Mouse (Mus musculus): ENCODE results near the gene Cnot8. TPM values are rescaled to one million over a fixed set of nuclear protein-coding genes. Genes with fewer than 3 reads are reported as not detected.
"Not testable (repeated sequence)": the region's sequence is repeated elsewhere in the genome, so short reads cannot be mapped to it uniquely, and the experiment has no call there.

Gene Cnot8
- polyA plus RNA-seq, 1 experiment from 2014 or later = 105 TPM

DNA sequence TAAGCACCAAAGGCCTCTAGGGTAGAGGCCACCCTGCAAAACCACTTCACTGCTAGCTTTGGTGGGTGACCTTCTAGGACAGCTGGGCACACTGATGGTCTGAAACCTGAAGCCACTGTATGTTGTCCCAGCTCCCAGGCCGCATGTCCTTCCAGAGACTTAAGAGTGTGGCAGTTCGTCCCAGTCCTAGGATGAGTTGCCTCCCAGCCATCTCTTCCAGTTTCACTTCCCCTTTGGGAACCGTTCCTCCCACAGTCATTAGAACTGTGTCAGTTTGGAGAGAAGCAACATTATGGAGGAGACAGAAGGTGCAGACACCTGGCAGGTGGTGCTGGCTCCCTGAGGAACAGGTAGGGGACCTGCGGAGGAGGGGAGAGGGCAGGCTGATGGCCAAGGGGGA is 11.4 kb upstream of the Cnot8 start:
- Histone ChIP-seq H3K27ac (ENCODE audit: low read length) (no peak overlapping the region), H3K4me3 (ENCODE audit: low read depth, low read length) (no peak overlapping the region), H3K4me2 (ENCODE audit: low read length) (no peak overlapping the region), H3K9me3 (replicated peaks; ENCODE audit: control insufficient read depth, low read length, poor library complexity, severe bottlenecking) (no peaks in the 10 kb centered on the region), H3K4me1 (ENCODE audit: control insufficient read depth, insufficient read depth, low read length) (no peaks in the 10 kb centered on the region), H3K9ac (ENCODE audit: low read depth, low read length) (no peak overlapping the region), H3K27me3 (ENCODE audit: control insufficient read depth, insufficient read depth, low read depth, low read length) (no peaks in the 10 kb centered on the region), H3K36me3 (ENCODE audit: control insufficient read depth, insufficient read depth, low read length) (no peaks in the 10 kb centered on the region)
- ATAC-seq = no peak
- 67% methylated on average over 4 of the region's 4 CpGs for WGBS

DNA sequence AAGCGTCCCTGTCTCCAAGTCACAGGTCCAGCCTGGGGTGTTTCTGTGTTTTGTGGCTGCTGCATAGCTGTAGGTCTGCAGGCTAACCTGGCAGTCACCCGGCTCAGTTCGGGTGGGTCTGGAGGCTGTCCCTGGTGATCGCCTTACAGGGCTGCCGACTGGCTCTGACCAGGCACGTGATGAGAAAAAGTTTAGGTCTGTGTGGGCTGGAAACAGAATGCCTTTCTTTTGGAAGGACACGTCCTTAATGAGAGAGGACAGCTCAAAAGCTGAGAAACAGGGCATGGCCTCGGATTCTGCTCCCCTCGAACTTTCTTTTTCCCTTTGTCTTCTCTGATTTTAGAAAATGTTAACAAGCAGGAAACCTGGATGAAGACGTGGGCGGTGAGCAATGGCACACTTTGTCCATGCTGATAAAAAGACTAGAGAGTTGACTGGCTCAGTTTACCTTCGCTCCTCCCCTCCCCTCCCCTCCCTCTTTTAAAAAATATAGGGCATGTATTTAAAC is 10.9 kb upstream of the Cnot8 start, which contains the start of gene Gm12248:
Gene Gm12248, minus strand, starts transcription at position 114 of the 508 bp plus-strand sequence.
- no peak within 1 kb of the TSS for H3K9ac ChIP-seq (ENCODE audit: low read depth, low read length)
- no peaks in the 10 kb centered on the region for H3K27me3 ChIP-seq (ENCODE audit: control insufficient read depth, insufficient read depth, low read depth, low read length)
- H3K4me3 ChIP-seq (ENCODE audit: low read depth, low read length) = no peak within 1 kb of the TSS
- no peak for ATAC-seq
- WGBS = 22% methylated on average over 12 of the region's 12 CpGs
- H3K27ac ChIP-seq (ENCODE audit: low read length) = no peak within 1 kb of the TSS
- no peaks in the 10 kb centered on the region for H3K36me3 ChIP-seq (ENCODE audit: control insufficient read depth, insufficient read depth, low read length)
- H3K9me3 ChIP-seq (replicated peaks; ENCODE audit: control insufficient read depth, low read length, poor library complexity, severe bottlenecking) = no peaks in the 10 kb centered on the region
- no peak within 1 kb of the TSS for H3K4me2 ChIP-seq (ENCODE audit: low read length)
- H3K4me1 ChIP-seq (ENCODE audit: control insufficient read depth, insufficient read depth, low read length) = peaks cover 3% of the 10 kb centered on the region; the same call in 1 of the 2 replicates

DNA sequence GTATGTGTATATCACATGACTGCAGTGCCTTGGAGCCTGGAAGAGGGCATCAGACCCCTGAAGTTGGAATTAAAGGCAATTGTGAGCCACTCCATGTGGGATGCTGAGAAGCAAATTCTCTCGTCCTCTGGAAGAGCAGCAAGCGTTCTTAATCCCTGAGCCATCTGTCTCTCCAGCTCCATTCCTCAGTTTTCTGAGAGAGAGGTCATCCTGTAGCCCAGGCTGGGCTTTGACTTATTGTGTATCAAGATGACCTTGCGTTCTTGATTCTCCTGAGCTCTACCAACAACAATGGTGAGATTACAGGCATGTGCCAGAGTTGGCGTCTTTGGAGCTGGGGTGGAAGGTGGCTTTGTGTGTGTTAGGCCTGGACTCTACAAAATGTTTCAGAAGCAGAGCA is 9.2 kb upstream of the Cnot8 start:
- H3K36me3 ChIP-seq (ENCODE audit: control insufficient read depth, insufficient read depth, low read length) = no peaks in the 10 kb centered on the region
- H3K4me3 ChIP-seq (ENCODE audit: low read depth, low read length) = no peak overlapping the region
- peaks cover 3% of the 10 kb centered on the region; the same call in 1 of the 2 replicates for H3K4me1 ChIP-seq (ENCODE audit: control insufficient read depth, insufficient read depth, low read length)
- no peaks in the 10 kb centered on the region for H3K9me3 ChIP-seq (replicated peaks; ENCODE audit: control insufficient read depth, low read length, poor library complexity, severe bottlenecking)
- no peak for ATAC-seq
- H3K9ac ChIP-seq (ENCODE audit: low read depth, low read length) = no peak overlapping the region
- WGBS = 36% methylated on average over 4 of the region's 4 CpGs
- H3K27me3 ChIP-seq (ENCODE audit: control insufficient read depth, insufficient read depth, low read depth, low read length) = peaks cover 3% of the 10 kb centered on the region; the same call in 1 of the 2 replicates
- H3K27ac ChIP-seq (ENCODE audit: low read length) = no peak overlapping the region
- no peak overlapping the region for H3K4me2 ChIP-seq (ENCODE audit: low read length)

DNA sequence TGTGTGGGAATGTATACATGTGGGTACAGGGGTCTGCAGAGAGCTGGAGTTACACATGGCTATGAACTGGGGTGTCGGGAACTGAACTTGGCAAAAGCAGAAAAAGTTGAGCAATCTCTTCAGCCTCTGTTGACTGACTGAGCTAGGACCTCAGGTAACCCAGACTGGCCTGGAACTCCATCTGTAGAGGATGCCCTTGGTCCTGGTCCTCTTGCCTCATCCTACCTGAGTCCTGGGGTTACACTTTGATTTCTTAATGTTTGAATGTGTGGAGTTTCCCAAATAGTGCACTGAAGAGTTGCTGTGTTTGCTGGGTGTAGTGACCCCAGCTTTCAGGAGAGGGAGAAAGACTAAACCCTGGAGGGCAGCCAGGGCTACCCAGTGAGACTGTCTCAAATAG is 8.4 kb upstream of the Cnot8 start:
- no peak overlapping the region for H3K9ac ChIP-seq (ENCODE audit: low read depth, low read length)
- H3K4me1 ChIP-seq (ENCODE audit: control insufficient read depth, insufficient read depth, low read length) = peaks cover 3% of the 10 kb centered on the region; the same call in 1 of the 2 replicates
- WGBS = 93% methylated on average over 1 of the region's 1 CpGs
- peaks cover 3% of the 10 kb centered on the region; the same call in 1 of the 2 replicates for H3K27me3 ChIP-seq (ENCODE audit: control insufficient read depth, insufficient read depth, low read depth, low read length)
- H3K36me3 ChIP-seq (ENCODE audit: control insufficient read depth, insufficient read depth, low read length) = no peaks in the 10 kb centered on the region
- no peak overlapping the region for H3K4me2 ChIP-seq (ENCODE audit: low read length)
- no peaks in the 10 kb centered on the region for H3K9me3 ChIP-seq (replicated peaks; ENCODE audit: control insufficient read depth, low read length, poor library complexity, severe bottlenecking)
- no peak for ATAC-seq
- no peak overlapping the region for H3K4me3 ChIP-seq (ENCODE audit: low read depth, low read length)
- no peak overlapping the region for H3K27ac ChIP-seq (ENCODE audit: low read length)

DNA sequence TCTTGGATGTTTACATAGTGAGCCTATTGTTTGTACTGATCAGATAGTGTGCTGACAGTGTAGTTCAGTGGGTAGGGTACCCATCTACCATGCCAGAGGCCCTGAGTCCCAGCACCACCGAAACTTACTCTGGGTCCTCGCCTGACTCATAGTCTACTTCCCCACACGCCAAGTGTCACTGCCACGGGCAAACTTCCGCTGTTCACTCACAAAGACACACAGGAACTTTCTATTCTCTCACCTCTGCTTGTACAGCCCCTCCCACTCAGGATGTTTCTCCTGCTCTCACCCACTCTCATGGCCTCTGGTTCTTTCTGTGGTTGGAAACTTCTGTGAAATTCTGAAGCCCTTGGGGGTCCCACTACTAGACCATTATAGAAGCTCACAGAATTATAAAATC is 7.8 kb upstream of the Cnot8 start:
- no peak overlapping the region for H3K27ac ChIP-seq (ENCODE audit: low read length)
- H3K4me2 ChIP-seq (ENCODE audit: low read length) = no peak overlapping the region
- no peaks in the 10 kb centered on the region for H3K9me3 ChIP-seq (replicated peaks; ENCODE audit: control insufficient read depth, low read length, poor library complexity, severe bottlenecking)
- H3K4me1 ChIP-seq (ENCODE audit: control insufficient read depth, insufficient read depth, low read length) = peaks cover 3% of the 10 kb centered on the region; the same call in 1 of the 2 replicates
- H3K36me3 ChIP-seq (ENCODE audit: control insufficient read depth, insufficient read depth, low read length) = no peaks in the 10 kb centered on the region
- WGBS = 85% methylated on average over 5 of the region's 5 CpGs
- ATAC-seq = no peak
- no peak overlapping the region for H3K9ac ChIP-seq (ENCODE audit: low read depth, low read length)
- peaks cover 3% of the 10 kb centered on the region; the same call in 1 of the 2 replicates for H3K27me3 ChIP-seq (ENCODE audit: control insufficient read depth, insufficient read depth, low read depth, low read length)
- H3K4me3 ChIP-seq (ENCODE audit: low read depth, low read length) = no peak overlapping the region

DNA sequence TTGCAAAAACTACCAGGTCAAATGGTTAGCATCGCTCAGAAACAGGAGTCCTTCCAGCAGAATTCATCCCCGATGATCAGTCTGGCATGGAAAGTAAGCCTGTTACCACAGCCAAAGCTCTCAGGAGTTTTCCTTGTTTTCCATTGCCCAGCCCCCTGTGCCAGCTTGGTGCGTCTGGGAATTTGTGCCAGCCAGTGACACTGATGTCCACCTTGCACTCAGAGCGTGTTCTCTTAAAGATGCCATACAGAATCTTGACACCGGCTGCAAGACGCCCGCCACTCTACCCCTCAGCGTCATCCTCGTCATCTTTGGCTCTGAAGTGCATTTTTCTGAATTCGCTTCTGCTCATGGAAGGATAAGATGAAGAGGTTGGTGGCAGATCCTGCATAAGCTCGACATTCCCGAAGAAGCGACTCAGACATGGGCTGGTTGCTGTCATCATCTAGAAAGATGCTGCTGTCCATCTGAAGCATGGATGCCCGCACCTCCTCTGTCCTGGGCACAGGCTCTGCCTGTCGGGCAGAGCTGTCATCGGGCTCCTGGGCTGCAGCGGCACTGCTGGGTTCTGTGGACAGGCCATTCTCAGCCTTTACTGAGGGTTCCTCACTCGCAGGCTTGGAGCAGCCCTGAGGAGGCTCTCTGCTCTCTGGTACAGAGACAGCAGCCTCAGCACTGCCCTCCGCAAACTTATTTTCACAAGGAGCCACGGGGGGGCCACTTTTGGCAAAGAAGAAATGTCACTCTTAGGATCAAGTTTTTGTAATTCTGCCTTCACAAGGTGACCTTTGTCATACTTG is 6.9 kb upstream of the Cnot8 start:
- H3K4me2 ChIP-seq (ENCODE audit: low read length) = peak overlapping the region; percentile 57; the same call in 1 of the 2 replicates
- WGBS = 52% methylated on average over 20 of the region's 20 CpGs
- ATAC-seq = no peak
- no peak overlapping the region for H3K27ac ChIP-seq (ENCODE audit: low read length)
- H3K4me3 ChIP-seq (ENCODE audit: low read depth, low read length) = no peak overlapping the region; the same call in 1 of the 2 replicates
- H3K9ac ChIP-seq (ENCODE audit: low read depth, low read length) = no peak overlapping the region
- peaks cover 3% of the 10 kb centered on the region; the same call in 1 of the 2 replicates for H3K27me3 ChIP-seq (ENCODE audit: control insufficient read depth, insufficient read depth, low read depth, low read length)
- H3K9me3 ChIP-seq (replicated peaks; ENCODE audit: control insufficient read depth, low read length, poor library complexity, severe bottlenecking) = no peaks in the 10 kb centered on the region
- H3K4me1 ChIP-seq (ENCODE audit: control insufficient read depth, insufficient read depth, low read length) = peaks cover 3% of the 10 kb centered on the region; the same call in 1 of the 2 replicates
- no peaks in the 10 kb centered on the region for H3K36me3 ChIP-seq (ENCODE audit: control insufficient read depth, insufficient read depth, low read length)

DNA sequence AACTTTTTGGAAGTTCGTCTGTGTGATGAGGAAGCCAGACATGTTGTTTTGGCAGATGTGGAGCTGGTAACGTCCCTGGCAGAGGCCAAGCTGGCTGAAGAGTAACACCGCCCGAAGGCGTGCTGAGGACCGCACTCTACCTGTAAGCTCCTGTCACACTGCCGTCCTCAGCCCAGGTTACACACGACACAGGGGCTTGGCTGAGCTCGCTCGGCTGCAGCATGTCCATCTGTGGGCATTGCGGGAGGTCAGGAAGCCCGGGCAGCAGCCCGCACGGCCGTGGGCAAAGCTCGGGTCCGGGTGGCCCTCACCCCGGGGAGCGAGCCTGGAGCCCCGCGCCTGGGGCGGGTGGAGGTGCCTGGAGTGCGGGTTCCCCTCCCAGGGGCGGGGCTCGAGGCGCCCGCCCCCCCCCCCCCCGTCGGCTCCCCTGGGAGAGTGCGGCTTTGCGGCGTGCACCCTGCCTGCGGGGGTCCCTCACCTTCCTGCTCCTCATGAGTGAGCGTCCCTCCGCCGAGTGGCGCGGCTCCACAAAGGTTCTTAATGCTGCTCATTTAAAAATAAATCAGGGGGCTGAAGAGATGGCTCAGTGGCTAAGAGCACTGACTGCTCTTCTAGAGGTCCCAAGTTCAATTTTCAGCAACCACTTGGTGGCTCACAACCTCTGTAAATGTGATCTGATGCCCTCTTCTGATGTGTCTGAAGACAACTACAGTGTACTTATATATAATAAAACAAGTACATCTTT is 6.2 kb upstream of the Cnot8 start:
- Histone ChIP-seq H3K9ac (ENCODE audit: low read depth, low read length) (no peak overlapping the region; the same call in 1 of the 2 replicates), H3K4me2 (ENCODE audit: low read length) (peak overlapping the region; percentile 57), H3K36me3 (ENCODE audit: control insufficient read depth, insufficient read depth, low read length) (no peaks in the 10 kb centered on the region), H3K4me1 (ENCODE audit: control insufficient read depth, insufficient read depth, low read length) (peaks cover 3% of the 10 kb centered on the region; the same call in 1 of the 2 replicates), H3K4me3 (ENCODE audit: low read depth, low read length) (peak overlapping the region; percentile 27), H3K27ac (ENCODE audit: low read length) (no peak overlapping the region), H3K27me3 (ENCODE audit: control insufficient read depth, insufficient read depth, low read depth, low read length) (peaks cover 3% of the 10 kb centered on the region; the same call in 1 of the 2 replicates), H3K9me3 (replicated peaks; ENCODE audit: control insufficient read depth, low read length, poor library complexity, severe bottlenecking) (no peaks in the 10 kb centered on the region)
- no peak for ATAC-seq
- WGBS = 2% methylated on average over 30 of the region's 38 CpGs

DNA sequence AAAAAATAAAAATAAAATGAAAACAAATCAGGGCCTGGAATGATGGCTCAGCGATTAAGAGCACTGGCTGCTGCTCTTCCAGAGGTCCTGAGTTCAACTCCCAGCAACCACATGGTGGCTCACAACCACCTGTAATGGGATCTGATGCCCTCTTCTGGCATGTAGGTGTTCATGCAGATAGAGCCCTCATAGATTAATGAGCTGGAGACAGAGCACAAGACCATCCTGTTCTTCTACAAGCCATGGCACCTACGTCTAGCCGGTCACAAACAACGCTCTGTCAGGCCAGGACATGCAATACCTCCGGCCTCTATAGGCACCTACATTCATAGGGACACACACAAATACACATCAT is 5.6 kb upstream of the Cnot8 start:
- 64% methylated on average over 5 of the region's 5 CpGs for WGBS
- not testable (repeated sequence) for H3K4me1 ChIP-seq (ENCODE audit: control insufficient read depth, insufficient read depth, low read length); H3K4me2 ChIP-seq (ENCODE audit: low read length); H3K36me3 ChIP-seq (ENCODE audit: control insufficient read depth, insufficient read depth, low read length); ATAC-seq; H3K27ac ChIP-seq (ENCODE audit: low read length); H3K4me3 ChIP-seq (ENCODE audit: low read depth, low read length); H3K27me3 ChIP-seq (ENCODE audit: control insufficient read depth, insufficient read depth, low read depth, low read length); H3K9me3 ChIP-seq (replicated peaks; ENCODE audit: control insufficient read depth, low read length, poor library complexity, severe bottlenecking); H3K9ac ChIP-seq (ENCODE audit: low read depth, low read length)

Data from midbrain, embryonic 16.5 days (tissue).